Mouse (Mus musculus) midbrain, embryonic 11.5 days (tissue): ENCODE data around the gene Acvr2b. TPM values are rescaled to one million over a fixed set of nuclear protein-coding genes. Genes with fewer than 3 reads are reported as not detected.
"Not testable (repeated sequence)": the region's sequence is repeated elsewhere in the genome, so short reads cannot be mapped to it uniquely, and the experiment has no call there.

Source experiments
- ATAC-seq: fragments of 200-750 bp; cut with Nextera tagmentation; 2 replicates; pipeline ENCODE4 v1.8.0; 2017; ENCODE audit warnings: moderate TSS enrichment, moderate library complexity; ENCODE audit not compliant: low FRiP score
- DNase-seq: peaks from one replicate; pipeline ENCODE4 v3.0.0; 2015; ENCODE audit warnings: low spot score; ENCODE audit errors: missing footprints
- H3K27ac ChIP-seq: fragments of 300-500 bp; sonication (generic); 2 replicates; pipeline ENCODE4 v1.5.1; 2014; ENCODE audit warnings: low read depth, low read length
- H3K27me3 ChIP-seq: fragments of 300-500 bp; sonication (generic); 2 replicates; pipeline ENCODE4 v1.6.1; 2014; ENCODE audit warnings: mild to moderate bottlenecking, low read length, moderate library complexity, mixed read lengths; ENCODE audit not compliant: control insufficient read depth, insufficient read depth
- H3K36me3 ChIP-seq: fragments of 300-500 bp; sonication (generic); 2 replicates; pipeline ENCODE4 v1.6.1; 2014; ENCODE audit warnings: mild to moderate bottlenecking, low read length, moderate library complexity, mixed read lengths; ENCODE audit not compliant: control insufficient read depth, insufficient read depth
- H3K4me1 ChIP-seq: fragments of 300-500 bp; sonication (generic); 2 replicates; pipeline ENCODE4 v1.6.1; 2014; ENCODE audit warnings: low read length; ENCODE audit not compliant: control insufficient read depth, insufficient read depth
- H3K4me2 ChIP-seq: fragments of 300-500 bp; sonication (generic); 2 replicates; pipeline ENCODE4 v1.6.1; 2014; ENCODE audit warnings: mild to moderate bottlenecking, moderate library complexity
- H3K4me3 ChIP-seq: fragments of 300-500 bp; sonication (generic); 2 replicates; pipeline ENCODE4 v1.5.1; 2014; ENCODE audit warnings: low read depth, low read length
- H3K9ac ChIP-seq: fragments of 300-500 bp; sonication (generic); 2 replicates; pipeline ENCODE4 v1.6.1; 2014; ENCODE audit warnings: low read length
- H3K9me3 ChIP-seq: fragments of 300-500 bp; sonication (generic); 2 replicates; pipeline ENCODE4 v1.6.1; 2016; ENCODE audit warnings: low read length; ENCODE audit not compliant: control insufficient read depth
- WGBS: fragments of 180-500 bp; shearing (Covaris S2); extraction: QIAGEN DNeasy Blood & Tissue Kit; methylation state at CpG from one replicate; pipeline ENCODE4 v1.1.7; 2014; 5-methylcytosine and 5-hydroxymethylcytosine counted together
- polyA plus RNA-seq: library from polyadenylated mRNA; unstranded; fragments of >200 nt; fragmentation: Nextera tagmentation; extraction: Ambion mirVana; gene quantifications from 2 replicates; pipeline ENCODE4 v1.2.1, GENCODE M21; 2014

The Acvr2b gene
- polyA plus RNA-seq, 1 experiment from 2014 or later: 95.4 TPM

DNA sequence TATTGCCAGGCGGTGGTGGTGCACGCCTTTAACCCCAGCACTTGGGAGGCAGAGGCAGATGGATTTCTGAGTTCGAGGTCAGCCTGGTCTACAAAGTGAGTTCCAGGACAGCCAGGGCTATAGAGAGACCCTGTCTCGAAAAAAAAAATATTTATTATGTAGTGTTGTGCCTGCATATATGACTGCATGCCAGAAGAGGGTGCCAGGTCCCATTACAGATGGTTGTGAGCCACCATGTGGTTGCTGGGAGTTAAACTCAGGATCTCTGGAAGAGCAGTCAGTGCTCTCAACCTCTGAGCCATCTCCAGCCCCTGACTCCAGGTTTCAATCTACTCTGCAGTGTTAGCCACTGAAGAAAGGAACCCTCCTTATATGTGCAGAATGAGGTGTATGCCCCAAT lies 31.1 kb upstream of the Acvr2b start:
- H3K4me3 ChIP-seq, H3K36me3 ChIP-seq, H3K4me1 ChIP-seq, H3K27ac ChIP-seq, DNase-seq, H3K27me3 ChIP-seq, H3K4me2 ChIP-seq, H3K9ac ChIP-seq, H3K9me3 ChIP-seq, ATAC-seq: not testable (repeated sequence)
- WGBS: 92% methylated on average over 4 of the region's 4 CpGs

DNA sequence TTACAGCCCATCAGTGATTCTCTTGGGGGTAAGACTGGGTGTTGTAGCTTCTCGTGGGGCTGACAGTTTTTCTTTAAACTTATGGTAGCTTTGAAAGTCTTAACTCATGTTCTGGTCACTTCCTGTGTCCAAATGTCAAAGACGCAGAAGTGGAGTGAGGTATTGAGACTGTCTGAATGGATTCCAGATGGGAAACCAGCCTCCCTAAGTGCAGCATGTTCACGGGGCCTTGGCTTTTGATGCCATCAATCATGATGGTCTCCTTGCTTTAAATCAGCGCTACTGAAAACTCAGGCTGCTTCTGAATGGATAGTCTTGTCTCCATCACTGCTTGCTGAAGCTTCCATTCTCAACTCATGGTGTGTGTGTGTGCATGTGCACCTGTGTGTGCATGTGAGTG lies 30.7 kb upstream of the Acvr2b start:
- DNase-seq: no peak
- H3K4me3 ChIP-seq: no peak overlapping the region
- H3K9ac ChIP-seq: no peak overlapping the region
- H3K36me3 ChIP-seq: no peaks in the 10 kb centered on the region
- no peaks in the 10 kb centered on the region for H3K9me3 ChIP-seq
- H3K27me3 ChIP-seq: no peaks in the 10 kb centered on the region
- 87% methylated on average over 4 of the region's 4 CpGs for WGBS
- no peak overlapping the region for H3K27ac ChIP-seq
- no peaks in the 10 kb centered on the region for H3K4me1 ChIP-seq
- H3K4me2 ChIP-seq: no peak overlapping the region
- no peak for ATAC-seq

DNA sequence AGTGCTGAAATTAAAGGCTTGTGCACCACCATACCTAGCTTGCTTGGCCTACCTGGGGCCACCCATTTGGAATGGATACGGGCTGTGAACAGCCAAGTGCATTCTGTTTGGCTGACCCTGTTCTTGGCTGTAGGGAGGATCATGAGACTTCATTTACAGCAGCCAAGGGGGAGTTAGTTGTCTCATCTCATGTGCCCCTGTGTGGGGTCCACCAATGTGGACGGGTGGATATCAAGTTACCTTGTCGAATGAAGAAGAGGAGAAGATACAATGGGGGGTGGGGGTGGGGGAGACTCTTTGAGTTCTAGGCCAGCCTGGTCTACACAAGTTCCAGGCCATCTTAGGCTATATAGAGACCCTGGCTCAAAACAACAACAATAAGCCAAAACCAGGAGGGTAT lies 26.9 kb upstream of the Acvr2b start:
- H3K4me3 ChIP-seq: no peak overlapping the region
- no peaks in the 10 kb centered on the region for H3K27me3 ChIP-seq
- H3K9me3 ChIP-seq: no peaks in the 10 kb centered on the region
- no peaks in the 10 kb centered on the region for H3K4me1 ChIP-seq
- no peak overlapping the region for H3K9ac ChIP-seq
- no peaks in the 10 kb centered on the region for H3K36me3 ChIP-seq
- no peak overlapping the region for H3K27ac ChIP-seq
- no peak overlapping the region for H3K4me2 ChIP-seq
- WGBS: 69% methylated on average over 3 of the region's 3 CpGs
- DNase-seq (peak; percentile 72), ATAC-seq (no peak)

DNA sequence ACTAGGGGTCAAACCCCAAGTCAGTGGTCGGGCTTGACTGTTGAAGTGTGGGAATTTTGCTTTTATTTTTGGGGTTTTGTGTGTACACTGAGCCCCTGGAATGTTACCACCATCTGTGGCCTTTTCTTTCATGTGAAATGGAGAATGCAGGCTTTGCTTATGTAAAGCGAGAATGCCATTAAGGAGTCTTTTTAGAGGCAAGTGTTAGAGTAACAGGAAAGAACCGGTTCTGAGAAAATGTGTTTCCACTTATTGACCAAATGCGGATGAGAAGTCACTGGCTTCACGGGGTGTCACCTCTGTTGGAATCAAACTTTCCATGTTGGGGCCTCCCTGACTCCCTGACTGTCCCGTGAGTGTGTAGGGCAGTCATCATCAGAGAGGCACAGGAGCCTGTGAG lies 26.4 kb upstream of the Acvr2b start:
- 75% methylated on average over 6 of the region's 6 CpGs for WGBS
- no peaks in the 10 kb centered on the region for H3K9me3 ChIP-seq
- no peak for ATAC-seq
- H3K4me1 ChIP-seq: no peaks in the 10 kb centered on the region
- no peaks in the 10 kb centered on the region for H3K27me3 ChIP-seq
- no peak overlapping the region for H3K27ac ChIP-seq
- no peaks in the 10 kb centered on the region for H3K36me3 ChIP-seq
- no peak for DNase-seq
- no peak overlapping the region for H3K4me3 ChIP-seq
- H3K9ac ChIP-seq: no peak overlapping the region
- no peak overlapping the region for H3K4me2 ChIP-seq

DNA sequence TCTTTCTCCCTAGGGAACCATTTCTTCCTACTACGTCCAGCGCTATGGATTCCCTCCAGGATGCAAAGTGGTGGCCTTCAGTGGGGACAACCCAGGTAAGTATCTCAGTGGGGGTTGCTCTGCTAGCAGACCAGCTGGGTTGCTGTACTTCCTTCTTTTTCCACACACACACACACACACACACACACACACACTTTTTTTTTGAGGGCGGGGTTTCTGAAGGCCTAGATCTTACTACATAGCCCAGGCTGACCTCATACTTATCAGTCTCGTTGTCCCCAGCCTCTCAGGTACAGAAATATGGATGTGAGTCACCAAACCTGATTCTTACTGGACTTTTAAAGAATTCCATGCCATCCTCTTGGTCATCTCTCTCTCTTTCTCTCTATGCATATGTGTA lies 23.7 kb upstream of the Acvr2b start:
- H3K9ac ChIP-seq: no peak overlapping the region
- no peaks in the 10 kb centered on the region for H3K9me3 ChIP-seq
- H3K27me3 ChIP-seq: no peaks in the 10 kb centered on the region
- WGBS: 92% methylated on average over 4 of the region's 4 CpGs
- no peak overlapping the region for H3K4me2 ChIP-seq
- no peak overlapping the region for H3K27ac ChIP-seq
- no peak overlapping the region for H3K4me3 ChIP-seq
- H3K4me1 ChIP-seq: no peaks in the 10 kb centered on the region; the same call in 1 of the 2 replicates
- DNase-seq (no peak), ATAC-seq (no peak)
- H3K36me3 ChIP-seq: no peaks in the 10 kb centered on the region

DNA sequence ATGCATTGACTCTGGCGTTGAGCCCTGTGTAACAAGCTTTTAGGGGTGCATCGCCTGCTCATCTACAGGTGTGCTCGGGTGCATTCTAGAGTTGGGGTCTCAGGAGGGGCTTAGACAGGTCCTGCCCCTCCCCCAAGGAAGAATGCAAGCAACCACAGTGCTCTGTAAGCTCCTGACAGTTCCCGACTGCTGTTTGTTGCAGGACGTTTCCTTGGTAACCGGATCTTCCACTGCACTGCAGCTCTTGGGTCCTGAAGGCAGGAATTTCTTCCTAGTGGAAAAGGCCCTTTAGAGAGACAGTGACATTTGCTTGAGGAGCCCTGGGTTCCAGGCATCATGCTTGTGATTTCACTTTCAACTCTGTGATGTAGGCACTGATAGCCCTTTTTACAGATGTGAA lies 19.3 kb upstream of the Acvr2b start:
- H3K4me1 ChIP-seq: no peaks in the 10 kb centered on the region; the same call in 1 of the 2 replicates
- DNase-seq (no peak), ATAC-seq (no peak)
- H3K4me2 ChIP-seq: no peak overlapping the region
- no peak overlapping the region for H3K27ac ChIP-seq
- no peaks in the 10 kb centered on the region for H3K27me3 ChIP-seq
- 62% methylated on average over 6 of the region's 6 CpGs for WGBS
- no peak overlapping the region for H3K9ac ChIP-seq
- no peaks in the 10 kb centered on the region for H3K36me3 ChIP-seq
- no peaks in the 10 kb centered on the region for H3K9me3 ChIP-seq
- no peak overlapping the region for H3K4me3 ChIP-seq

DNA sequence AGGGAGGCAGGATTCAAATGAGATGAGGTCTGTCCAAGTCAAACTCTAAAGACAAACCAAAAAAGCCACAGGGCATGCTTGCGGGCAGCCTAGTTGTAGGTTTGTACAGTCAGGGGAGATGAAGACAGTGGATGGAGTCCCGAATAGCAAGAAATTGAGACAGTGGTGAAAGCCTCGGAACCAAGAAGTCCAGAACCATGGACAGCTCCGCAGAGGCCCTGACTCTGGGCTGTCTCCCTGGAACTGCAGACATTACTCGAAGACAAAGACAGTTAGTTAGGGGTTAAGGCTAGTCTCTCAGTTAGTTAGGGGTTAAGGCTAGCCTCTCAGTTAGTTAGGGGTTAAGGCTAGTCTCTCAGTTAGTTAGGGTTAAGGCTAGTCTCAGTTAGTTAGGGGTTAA lies 13.0 kb upstream of the Acvr2b start:
- Histone ChIP-seq H3K9me3 (no peaks in the 10 kb centered on the region), H3K27me3 (no peaks in the 10 kb centered on the region), H3K9ac (no peak overlapping the region), H3K4me3 (no peak overlapping the region), H3K27ac (no peak overlapping the region), H3K36me3 (no peaks in the 10 kb centered on the region), H3K4me2 (no peak overlapping the region), H3K4me1 (no peaks in the 10 kb centered on the region)
- no peak for DNase-seq
- ATAC-seq: no peak
- 65% methylated on average over 5 of the region's 5 CpGs for WGBS

DNA sequence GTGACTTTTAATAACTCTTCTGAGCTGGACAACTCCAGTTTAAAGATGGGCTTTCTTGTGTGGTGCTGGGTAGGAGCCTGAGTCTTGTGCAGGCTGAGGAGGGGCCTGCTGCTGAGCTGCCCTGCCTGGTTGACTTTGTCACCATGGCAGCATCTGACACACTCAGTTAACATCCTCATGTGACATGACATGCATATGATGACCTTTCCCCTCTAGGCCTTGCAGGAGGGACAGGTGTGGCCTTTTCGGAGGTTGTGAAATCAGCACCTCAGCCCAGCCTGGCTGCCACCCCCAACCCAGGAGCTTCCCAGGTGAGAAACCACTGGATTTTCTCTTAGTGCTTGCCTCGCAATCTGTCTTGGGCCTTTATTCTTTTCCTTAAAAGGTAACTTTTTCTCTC lies 11.7 kb upstream of the Acvr2b start:
- WGBS: 98% methylated on average over 2 of the region's 2 CpGs
- Histone ChIP-seq H3K4me1 (no peaks in the 10 kb centered on the region), H3K4me2 (no peak overlapping the region), H3K27me3 (no peaks in the 10 kb centered on the region), H3K27ac (no peak overlapping the region), H3K4me3 (no peak overlapping the region), H3K36me3 (no peaks in the 10 kb centered on the region), H3K9ac (no peak overlapping the region), H3K9me3 (no peaks in the 10 kb centered on the region)
- ATAC-seq (no peak), DNase-seq (no peak)

DNA sequence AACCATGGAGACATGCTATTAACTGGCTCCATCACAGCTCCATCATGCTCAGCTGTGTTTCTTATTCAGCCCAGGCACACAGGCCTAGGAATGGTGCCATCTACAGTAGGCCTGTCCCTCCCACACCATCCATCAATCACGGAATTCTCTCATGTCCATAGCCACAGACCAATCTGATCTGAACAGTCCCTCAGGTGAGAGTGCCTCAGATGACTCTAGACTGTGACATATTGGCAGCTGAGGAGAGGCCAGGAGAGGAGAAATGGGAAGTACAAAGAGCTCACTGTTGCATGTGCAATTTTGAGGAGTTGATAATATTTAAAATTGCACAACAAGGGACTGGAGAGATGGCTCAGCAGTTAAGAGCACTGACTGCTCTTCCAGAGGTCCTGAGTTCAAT lies 7.1 kb upstream of the Acvr2b start:
- Histone ChIP-seq H3K9me3 (no peaks in the 10 kb centered on the region), H3K9ac (no peak overlapping the region), H3K36me3 (no peaks in the 10 kb centered on the region), H3K27me3 (no peaks in the 10 kb centered on the region), H3K27ac (no peak overlapping the region), H3K4me3 (no peak overlapping the region), H3K4me1 (no peaks in the 10 kb centered on the region), H3K4me2 (no peak overlapping the region)
- WGBS: 91% methylated on average over 1 of the region's 1 CpGs
- DNase-seq (no peak), ATAC-seq (no peak)

DNA sequence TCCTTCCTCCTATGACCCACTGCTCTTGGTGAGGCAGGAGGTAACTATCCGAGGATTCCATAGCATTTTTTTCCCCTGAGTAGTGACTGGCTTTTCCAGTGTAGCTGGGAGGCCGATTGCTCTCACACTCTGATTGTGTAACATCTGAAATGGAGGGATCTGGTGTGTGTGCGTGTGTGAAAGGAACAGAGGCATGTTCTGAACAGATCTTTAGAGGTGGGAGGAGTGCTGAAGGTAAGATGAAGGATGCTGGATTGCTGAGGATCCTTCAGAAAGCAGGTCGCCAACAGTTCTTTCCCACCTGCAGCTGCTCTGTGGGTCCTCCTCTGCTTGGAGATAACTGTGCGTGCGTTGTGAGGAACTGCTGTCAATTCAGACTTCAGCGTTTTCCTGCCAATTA lies 567 bp upstream of the Acvr2b start:
- peak overlapping the region; percentile 57 for H3K9ac ChIP-seq
- peak overlapping the region; percentile 60 for H3K4me2 ChIP-seq
- peaks cover 30% of the 10 kb centered on the region for H3K4me1 ChIP-seq
- no peaks in the 10 kb centered on the region for H3K27me3 ChIP-seq
- ATAC-seq (no peak), DNase-seq (no peak)
- 8% methylated on average over 7 of the region's 7 CpGs for WGBS
- no peaks in the 10 kb centered on the region for H3K36me3 ChIP-seq
- H3K9me3 ChIP-seq: no peaks in the 10 kb centered on the region
- H3K27ac ChIP-seq: no peak overlapping the region; the same call in 1 of the 2 replicates
- H3K4me3 ChIP-seq: peak overlapping the region; percentile 95
